Mouse (Mus musculus) heart, embryonic 10.5 days (tissue): Measurements from ENCODE around the gene Mvk. TPM values are rescaled to one million over a fixed set of nuclear protein-coding genes. Genes with fewer than 3 reads are reported as not detected.

Experiments used
- DNase-seq: peaks from one replicate; pipeline ENCODE4 v3.0.0-alpha.2; 2017; ENCODE audit warnings: low spot score
- H3K27ac ChIP-seq: fragments of 300-500 bp; sonication (generic); 2 replicates; pipeline ENCODE4 v1.5.1; 2016; ENCODE audit warnings: mild to moderate bottlenecking
- H3K27me3 ChIP-seq: fragments of 300-500 bp; sonication (generic); 2 replicates; pipeline ENCODE4 v1.6.1; 2016; ENCODE audit warnings: mild to moderate bottlenecking; ENCODE audit not compliant: poor library complexity, insufficient read depth, severe bottlenecking
- H3K36me3 ChIP-seq: fragments of 300-500 bp; sonication (generic); 2 replicates; pipeline ENCODE4 v1.6.1; 2016; ENCODE audit warnings: mild to moderate bottlenecking, moderate library complexity
- H3K4me1 ChIP-seq: fragments of 300-500 bp; sonication (generic); 2 replicates; pipeline ENCODE4 v1.6.1; 2016; ENCODE audit warnings: mild to moderate bottlenecking
- H3K4me3 ChIP-seq: fragments of 300-500 bp; sonication (generic); 2 replicates; pipeline ENCODE4 v1.5.1; 2016; ENCODE audit warnings: mild to moderate bottlenecking, moderate library complexity
- H3K9me3 ChIP-seq: fragments of 300-500 bp; sonication (generic); 2 replicates; pipeline ENCODE4 v1.6.1; 2016; ENCODE audit warnings: mild to moderate bottlenecking, moderate library complexity
- WGBS: fragments of 180-500 bp; shearing (Covaris S2); methylation state at CpG from one replicate; pipeline ENCODE4 v1.1.7; 2016; 5-methylcytosine and 5-hydroxymethylcytosine counted together
- polyA plus RNA-seq: library from polyadenylated mRNA; unstranded; fragments of >200 nt; fragmentation: Nextera tagmentation; extraction: Ambion mirVana; gene quantifications from 2 replicates; pipeline ENCODE4 v1.2.1, GENCODE M21; 2016

The Mvk gene
- polyA plus RNA-seq, 1 experiment from 2014 or later = 45.1 TPM

GRCm38 (mm10) chr5:114422591-114422990, 21.5 kb upstream of the Mvk start:
- DNase-seq = no peak
- 25% methylated on average over 5 of the region's 5 CpGs for WGBS
- no peak overlapping the region for H3K4me3 ChIP-seq
- H3K36me3 ChIP-seq = peaks cover 37% of the 10 kb centered on the region
- H3K27ac ChIP-seq = peak overlapping the region; percentile 43; the same call in 1 of the 2 replicates
- H3K27me3 ChIP-seq = no peaks in the 10 kb centered on the region
- H3K4me1 ChIP-seq = peaks cover 31% of the 10 kb centered on the region
- H3K9me3 ChIP-seq = no peaks in the 10 kb centered on the region

GRCm38 (mm10) chr5:114423961-114424360, 20.1 kb upstream of the Mvk start:
- Histone ChIP-seq H3K4me1 (peaks cover 34% of the 10 kb centered on the region), H3K27me3 (no peaks in the 10 kb centered on the region), H3K27ac (no peak overlapping the region), H3K9me3 (no peaks in the 10 kb centered on the region), H3K36me3 (peaks cover 23% of the 10 kb centered on the region), H3K4me3 (no peak overlapping the region)
- DNase-seq = no peak
- WGBS = 87% methylated on average over 5 of the region's 5 CpGs

DNA sequence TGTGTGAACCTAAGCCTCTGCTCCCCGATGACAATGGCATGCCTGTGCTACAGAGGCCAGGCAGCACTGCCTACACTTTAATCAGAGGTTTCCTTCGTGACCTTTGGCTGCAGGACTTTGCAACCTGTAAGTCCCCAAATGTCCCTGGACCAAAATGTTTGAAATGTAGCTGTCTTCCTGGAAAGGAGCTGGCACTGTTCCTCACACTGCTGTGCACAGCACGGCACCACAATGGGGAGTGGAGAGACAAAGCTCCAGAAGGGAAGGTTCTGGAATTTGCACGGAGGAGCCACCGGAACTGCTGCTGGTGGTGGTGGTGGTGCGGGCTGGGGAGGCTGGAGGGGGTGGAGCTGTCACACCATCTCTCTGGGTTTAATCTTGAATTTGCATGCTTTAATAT, 17.3 kb upstream of the Mvk start:
- no peak overlapping the region for H3K4me3 ChIP-seq
- H3K27me3 ChIP-seq = no peaks in the 10 kb centered on the region
- 71% methylated on average over 6 of the region's 6 CpGs for WGBS
- no peak for DNase-seq
- no peak overlapping the region for H3K27ac ChIP-seq
- peaks cover 24% of the 10 kb centered on the region for H3K4me1 ChIP-seq
- H3K9me3 ChIP-seq = no peaks in the 10 kb centered on the region
- H3K36me3 ChIP-seq = no peaks in the 10 kb centered on the region

GRCm38 (mm10) chr5:114428621-114429020, 15.4 kb upstream of the Mvk start:
- 80% methylated on average over 18 of the region's 18 CpGs for WGBS
- H3K9me3 ChIP-seq = no peaks in the 10 kb centered on the region
- H3K27ac ChIP-seq = no peak overlapping the region
- H3K4me3 ChIP-seq = no peak overlapping the region
- H3K27me3 ChIP-seq = no peaks in the 10 kb centered on the region
- H3K36me3 ChIP-seq = no peaks in the 10 kb centered on the region
- no peak for DNase-seq
- H3K4me1 ChIP-seq = peaks cover 7% of the 10 kb centered on the region; the same call in 1 of the 2 replicates

- H3K27me3 ChIP-seq = no peaks in the 10 kb centered on the region
- H3K36me3 ChIP-seq = peaks cover 9% of the 10 kb centered on the region
- WGBS = 80% methylated on average over 7 of the region's 7 CpGs
- H3K27ac ChIP-seq = 0 out of 2 replicates have a peak overlapping the region, but pooled peaks have one; percentile 6
- no peaks in the 10 kb centered on the region for H3K9me3 ChIP-seq
- no peak for DNase-seq
- no peak overlapping the region for H3K4me3 ChIP-seq
- peaks cover 3% of the 10 kb centered on the region; the same call in 1 of the 2 replicates for H3K4me1 ChIP-seq
Measured at GRCm38 (mm10) chr5:114429781-114430180, 14.3 kb upstream of the Mvk start.

DNA sequence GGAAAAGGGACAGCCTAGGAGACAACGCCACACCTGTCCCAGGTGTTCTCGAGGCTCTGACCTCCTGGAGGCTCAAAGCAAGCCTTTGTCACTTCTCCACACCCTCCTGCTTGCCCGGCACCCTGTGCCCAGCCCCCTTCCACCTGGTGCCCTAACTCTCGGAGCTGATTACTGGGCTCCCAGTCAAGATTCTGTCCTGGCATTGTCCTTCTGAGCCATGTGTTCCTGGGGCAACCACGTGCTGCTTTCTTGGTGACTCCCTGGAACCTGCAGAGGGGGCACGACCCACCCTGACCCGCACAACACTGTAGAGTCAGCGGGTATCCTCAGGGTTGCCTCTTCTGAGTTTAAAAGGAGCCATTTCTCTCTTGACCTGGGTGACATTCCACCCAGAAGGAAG, 9.7 kb upstream of the Mvk start:
- H3K27ac ChIP-seq = no peak overlapping the region

DNA sequence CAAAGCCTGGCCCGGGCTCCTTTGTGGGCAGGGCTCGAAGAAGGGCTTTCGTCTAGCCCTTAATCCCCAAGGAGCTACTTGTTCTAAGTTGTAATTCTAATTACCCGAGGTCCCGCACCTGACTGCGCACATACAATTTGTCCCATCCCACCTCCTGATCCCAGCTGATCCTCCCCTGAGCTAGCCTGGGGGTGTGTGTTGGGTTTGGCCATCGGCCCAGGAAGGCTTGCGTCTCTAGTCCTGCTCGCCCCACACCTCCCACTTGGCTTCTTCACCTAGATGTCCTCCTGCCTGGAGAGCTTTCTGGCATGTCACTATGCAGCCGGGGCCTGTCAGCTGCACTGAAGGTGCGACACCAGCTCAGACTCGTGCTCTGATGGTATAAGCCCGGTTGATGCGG, 8.5 kb upstream of the Mvk start:
- no peak overlapping the region for H3K27ac ChIP-seq
- H3K4me3 ChIP-seq = no peak overlapping the region
- H3K36me3 ChIP-seq = peaks cover 44% of the 10 kb centered on the region
- WGBS = 92% methylated on average over 14 of the region's 14 CpGs
- DNase-seq = no peak
- no peaks in the 10 kb centered on the region for H3K4me1 ChIP-seq
- H3K9me3 ChIP-seq = no peaks in the 10 kb centered on the region
- no peaks in the 10 kb centered on the region for H3K27me3 ChIP-seq

More for the DNA sequence above, 9.7 kb upstream of the Mvk start:
- WGBS = 87% methylated on average over 8 of the region's 8 CpGs
- DNase-seq = no peak
- Histone ChIP-seq H3K4me1 (no peaks in the 10 kb centered on the region), H3K9me3 (no peaks in the 10 kb centered on the region), H3K36me3 (peaks cover 44% of the 10 kb centered on the region), H3K27me3 (no peaks in the 10 kb centered on the region), H3K4me3 (no peak overlapping the region)

DNA sequence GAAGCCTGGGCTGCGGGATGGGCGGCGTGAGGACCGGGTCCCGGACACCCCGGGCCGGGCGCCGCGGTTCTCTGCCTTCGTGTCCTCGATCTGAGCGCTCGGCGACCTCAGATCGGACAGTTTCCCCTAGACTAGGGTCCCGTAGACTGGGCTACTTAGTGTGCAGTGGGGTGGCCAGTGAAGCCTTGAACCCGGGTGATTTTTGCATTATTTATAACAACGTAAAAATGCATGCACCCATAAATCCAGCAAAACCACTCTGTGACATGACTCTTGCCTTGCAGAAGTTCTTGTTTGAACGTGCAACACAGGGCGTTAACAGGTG, 261 bp downstream of the Mvk start:
- DNase-seq = no peak
- H3K9me3 ChIP-seq = no peaks in the 10 kb centered on the region
- H3K27me3 ChIP-seq = no peaks in the 10 kb centered on the region
- H3K4me3 ChIP-seq = peak overlapping the region; percentile 80
- under 1% methylated on average over 21 of the region's 21 CpGs for WGBS
- peaks cover 36% of the 10 kb centered on the region for H3K36me3 ChIP-seq
- peak overlapping the region; percentile 95 for H3K27ac ChIP-seq
- peaks cover 16% of the 10 kb centered on the region for H3K4me1 ChIP-seq

GRCm38 (mm10) chr5:114449011-114449410, 4.9 kb downstream of the Mvk start:
- peaks cover 71% of the 10 kb centered on the region for H3K36me3 ChIP-seq
- WGBS = 79% methylated on average over 4 of the region's 4 CpGs

GRCm38 (mm10) chr5:114456287-114456686, 12.2 kb downstream of the Mvk start:
- no peak for DNase-seq
- peaks cover 25% of the 10 kb centered on the region for H3K27me3 ChIP-seq
- no peaks in the 10 kb centered on the region for H3K9me3 ChIP-seq
- 81% methylated on average over 9 of the region's 9 CpGs for WGBS
- peaks cover 26% of the 10 kb centered on the region for H3K4me1 ChIP-seq
- 0 out of 2 replicates have a peak overlapping the region, but pooled peaks have one; percentile 24 for H3K27ac ChIP-seq
- H3K36me3 ChIP-seq = peaks cover 30% of the 10 kb centered on the region
- H3K4me3 ChIP-seq = no peak overlapping the region

More at GRCm38 (mm10) chr5:114449011-114449410, 4.9 kb downstream of the Mvk start:
- Histone ChIP-seq H3K27me3 (peaks cover 4% of the 10 kb centered on the region; the same call in 1 of the 2 replicates), H3K27ac (no peak overlapping the region), H3K4me3 (no peak overlapping the region), H3K4me1 (peaks cover 18% of the 10 kb centered on the region), H3K9me3 (no peaks in the 10 kb centered on the region)
- DNase-seq = no peak

GRCm38 (mm10) chr5:114456995-114457605, 13.0 kb downstream of the Mvk start:
- Histone ChIP-seq H3K27me3 (peaks cover 25% of the 10 kb centered on the region), H3K4me1 (peaks cover 33% of the 10 kb centered on the region), H3K4me3 (no peak overlapping the region), H3K9me3 (no peaks in the 10 kb centered on the region), H3K27ac (no peak overlapping the region), H3K36me3 (peaks cover 22% of the 10 kb centered on the region; the same call in 1 of the 2 replicates)
- 57% methylated on average over 16 of the region's 16 CpGs for WGBS
- DNase-seq = no peak

- no peaks in the 10 kb centered on the region for H3K36me3 ChIP-seq
- 0 out of 2 replicates have a peak overlapping the region, but pooled peaks have one; percentile 32 for H3K27ac ChIP-seq
- H3K4me3 ChIP-seq = no peak overlapping the region
- H3K4me1 ChIP-seq = peaks cover 54% of the 10 kb centered on the region
- H3K9me3 ChIP-seq = no peaks in the 10 kb centered on the region
- peak; percentile 89 for DNase-seq
- 9% methylated on average over 7 of the region's 7 CpGs for WGBS
- H3K27me3 ChIP-seq = peaks cover 26% of the 10 kb centered on the region
Measured at GRCm38 (mm10) chr5:114461238-114461637, 17.2 kb downstream of the Mvk start.

- H3K9me3 ChIP-seq = no peaks in the 10 kb centered on the region
- H3K27ac ChIP-seq = peak overlapping the region; percentile 11
- no peak for DNase-seq
- peaks cover 26% of the 10 kb centered on the region for H3K27me3 ChIP-seq
- H3K4me1 ChIP-seq = peaks cover 59% of the 10 kb centered on the region
- no peak overlapping the region for H3K4me3 ChIP-seq
- 84% methylated on average over 24 of the region's 24 CpGs for WGBS
- H3K36me3 ChIP-seq = no peaks in the 10 kb centered on the region
Measured at GRCm38 (mm10) chr5:114462067-114463040, 18.3 kb downstream of the Mvk start.
